Mouse (Mus musculus) gonadal fat pad, adult 2 months (tissue): ENCODE results near the gene Ina. TPM values are rescaled to one million over a fixed set of nuclear protein-coding genes. Genes with fewer than 3 reads are reported as not detected.

Source experiments
- DNase-seq: peaks from one replicate; pipeline ENCODE4 v3.0.0-alpha.2; 2012; ENCODE audit warnings: low read depth
- polyA plus RNA-seq: library from polyadenylated mRNA; depleted of rRNA; stranded (reverse); fragments of >200 nt; gene quantifications from 2 replicates; pipeline ENCODE4 v1.2.3, GENCODE M21; 2012

Gene Ina
- polyA plus RNA-seq, 1 experiment: 1.1 TPM

- DNase-seq: no peak
These were observed 395 bp upstream of the Ina start for GRCm38 (mm10) chr19:47014159-47014446.

- no peak for DNase-seq
These were observed 898 bp downstream of the Ina start for GRCm38 (mm10) chr19:47015396-47015795.

- DNase-seq: no peak
These were observed 1.5 kb downstream of the Ina start for GRCm38 (mm10) chr19:47015965-47016364.

- DNase-seq: no peak
These were observed 2.0 kb downstream of the Ina start for GRCm38 (mm10) chr19:47016487-47016886.

GRCm38 (mm10) chr19:47017831-47018230, 3.3 kb downstream of the Ina start:
- DNase-seq: no peak

GRCm38 (mm10) chr19:47018330-47018729, 3.8 kb downstream of the Ina start:
- no peak for DNase-seq

- DNase-seq: no peak
These were observed 4.8 kb downstream of the Ina start for GRCm38 (mm10) chr19:47019326-47019725.

- no peak for DNase-seq
These were observed 8.2 kb downstream of the Ina start for GRCm38 (mm10) chr19:47022709-47023108.

- no peak for DNase-seq
These were observed 9.0 kb downstream of the Ina start for GRCm38 (mm10) chr19:47023546-47023945.

- no peak for DNase-seq
These were observed 10.5 kb downstream of the Ina start for GRCm38 (mm10) chr19:47024954-47025353.

GRCm38 (mm10) chr19:47026513-47026912, 12.0 kb downstream of the Ina start:
- DNase-seq: no peak

GRCm38 (mm10) chr19:47029796-47030195, 15.3 kb downstream of the Ina start:
- no peak for DNase-seq

- no peak for DNase-seq
These were observed 17.3 kb downstream of the Ina start for GRCm38 (mm10) chr19:47031770-47032169.

- no peak for DNase-seq
These were observed 20.4 kb downstream of the Ina start for GRCm38 (mm10) chr19:47034916-47035315.

- no peak for DNase-seq
These were observed 22.1 kb downstream of the Ina start for GRCm38 (mm10) chr19:47036596-47036995.

GRCm38 (mm10) chr19:47040720-47041473, 26.4 kb downstream of the Ina start:
- DNase-seq: no peak

- no peak for DNase-seq
These were observed 29.1 kb downstream of the Ina start for GRCm38 (mm10) chr19:47043608-47044007.

GRCm38 (mm10) chr19:47046343-47046742, 31.8 kb downstream of the Ina start:
- DNase-seq: no peak

GRCm38 (mm10) chr19:47047236-47047833, 32.8 kb downstream of the Ina start:
- no peak for DNase-seq

GRCm38 (mm10) chr19:47049061-47049460, 34.6 kb downstream of the Ina start:
- DNase-seq: no peak

GRCm38 (mm10) chr19:47049840-47050239, 35.3 kb downstream of the Ina start:
- DNase-seq: no peak

- no peak for DNase-seq
These were observed 36.0 kb downstream of the Ina start, which contains the start of gene Pcgf6 for GRCm38 (mm10) chr19:47050271-47051032. Gene Pcgf6 (minus strand): TSS chr19:47050906.

GRCm38 (mm10) chr19:47052927-47053326, 38.4 kb downstream of the Ina start:
- DNase-seq: no peak
